Mouse (Mus musculus) gastrocnemius, postnatal 25 days (tissue): ENCODE data around the gene Ly6g. TPM values are rescaled to one million over a fixed set of nuclear protein-coding genes. Genes with fewer than 3 reads are reported as not detected.
"Not testable (repeated sequence)": the region's sequence is repeated elsewhere in the genome, so short reads cannot be mapped to it uniquely, and the experiment has no call there.

Experiments
- DNase-seq: peaks from one replicate; pipeline ENCODE4 v3.0.0; 2022
- long read RNA-seq, 2 experiments: library from polyadenylated mRNA; stranded (forward); transcript quantifications; one replicate each; pipeline ENCODE4 v2.0.0; 2021
- total RNA-seq, 2 experiments: library from RNA; stranded (reverse); gene quantifications; 1 replicate in 1 of 2; 2 replicates in 1 of 2; pipeline ENCODE4 v1.2.3; 2021

Gene Ly6g
- not detected for total RNA-seq
- long read RNA-seq, experiment 1 = 0 reads
- long read RNA-seq, experiment 2 = 0 reads

DNA sequence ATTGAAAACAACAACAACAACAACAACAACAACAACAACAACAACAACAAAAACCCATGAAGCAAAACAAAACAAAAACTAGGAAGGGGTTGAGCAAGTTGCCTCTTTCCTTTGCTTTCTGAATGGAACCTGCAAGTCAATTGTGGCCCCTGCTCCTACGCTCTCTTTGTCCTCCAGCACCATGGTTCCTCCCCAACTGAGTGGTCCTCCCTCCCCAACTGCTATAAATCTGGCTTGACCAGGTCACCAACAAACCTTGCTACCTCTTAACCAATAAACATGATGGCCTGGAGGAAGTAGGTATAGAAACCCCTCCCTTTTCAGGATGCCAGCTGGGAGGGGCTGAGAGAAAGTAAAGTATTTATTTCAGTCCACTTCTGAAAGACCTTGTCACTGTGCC lies at the start of gene Ly6g:
Gene Ly6g (plus strand): TSS at position 301 of the 400 bp plus-strand sequence.
- DNase-seq = no peak

DNA sequence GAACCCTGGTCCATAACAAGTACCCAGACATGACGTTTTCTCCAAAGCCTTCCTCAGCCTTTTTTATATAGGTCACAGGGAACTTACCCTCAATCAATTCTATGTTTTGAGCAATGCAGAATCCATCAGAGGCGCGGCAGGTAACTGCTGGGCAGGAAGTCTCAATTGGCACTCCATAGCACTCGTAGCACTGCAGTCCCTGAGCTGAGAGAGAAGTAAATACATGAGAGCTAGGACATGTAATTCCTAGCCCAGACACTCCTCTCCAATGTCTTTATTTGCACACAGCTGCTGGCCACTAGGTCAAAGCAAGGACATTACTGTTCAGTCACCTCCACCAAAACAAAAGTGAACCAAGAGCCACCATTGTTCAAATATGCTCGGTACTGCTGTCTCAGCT lies 44.6 kb upstream of the Ly6g start:
- not testable (repeated sequence) for DNase-seq

DNA sequence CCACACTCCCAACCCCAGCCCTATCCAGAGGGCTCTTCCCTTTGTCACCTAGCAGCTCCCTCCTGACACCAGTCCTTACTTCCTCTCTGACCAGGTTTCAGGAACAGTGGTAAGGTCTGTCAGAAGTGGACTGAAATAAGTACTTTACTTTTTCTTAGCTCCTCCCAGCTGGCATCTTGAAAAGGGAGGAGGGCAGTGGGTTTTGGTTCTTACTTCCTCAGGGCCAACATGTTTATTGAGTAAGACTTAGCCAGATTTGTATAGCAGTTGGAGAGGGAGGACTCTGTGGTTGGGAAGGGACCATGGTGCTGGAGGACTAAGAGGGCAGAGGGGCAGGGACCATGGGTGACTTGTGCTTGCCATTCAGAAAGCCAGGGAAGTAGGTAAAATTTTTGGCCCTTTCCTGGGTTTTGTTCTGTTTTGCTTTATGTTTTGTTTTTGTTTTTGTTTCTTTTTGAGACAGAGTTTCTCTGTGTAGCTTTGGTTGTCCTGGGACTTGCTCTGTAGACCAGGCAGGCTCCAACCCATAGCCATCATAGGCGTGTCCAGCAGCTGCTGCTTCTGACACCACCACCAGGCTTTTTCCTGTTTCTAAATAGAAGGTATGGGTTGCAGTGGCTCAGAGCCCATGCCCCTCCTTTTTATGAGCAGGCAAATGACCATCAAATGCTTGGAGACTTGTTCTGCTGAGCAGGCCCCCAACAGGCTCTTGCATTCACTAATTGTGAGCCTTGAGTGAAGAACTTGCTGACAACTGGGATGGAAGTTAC lies 43.0 kb upstream of the Ly6g start, which contains the start of gene Ly6c2:
Gene Ly6c2 (minus strand): TSS at position 110 of the 770 bp plus-strand sequence.
- DNase-seq = not testable (repeated sequence)

DNA sequence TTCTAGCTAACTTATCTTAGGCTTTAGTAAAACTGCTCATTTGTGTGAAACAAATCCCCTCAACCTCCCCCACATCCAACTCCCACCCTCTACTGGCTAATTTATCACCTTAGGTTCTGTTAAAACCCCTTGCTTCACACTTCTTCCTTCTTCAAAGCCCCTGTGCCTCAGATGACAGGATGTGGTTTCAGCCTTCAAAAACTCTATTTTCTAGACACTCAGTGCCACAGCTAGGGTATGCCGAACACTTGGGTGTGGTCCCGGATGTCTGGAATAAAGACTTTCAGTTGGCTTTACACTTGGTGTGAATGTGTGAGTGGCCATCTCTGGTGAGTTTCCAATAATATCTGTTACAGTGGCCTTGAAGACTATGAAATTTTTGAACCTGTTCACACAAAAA lies 38.5 kb upstream of the Ly6g start:
- DNase-seq = no peak

DNA sequence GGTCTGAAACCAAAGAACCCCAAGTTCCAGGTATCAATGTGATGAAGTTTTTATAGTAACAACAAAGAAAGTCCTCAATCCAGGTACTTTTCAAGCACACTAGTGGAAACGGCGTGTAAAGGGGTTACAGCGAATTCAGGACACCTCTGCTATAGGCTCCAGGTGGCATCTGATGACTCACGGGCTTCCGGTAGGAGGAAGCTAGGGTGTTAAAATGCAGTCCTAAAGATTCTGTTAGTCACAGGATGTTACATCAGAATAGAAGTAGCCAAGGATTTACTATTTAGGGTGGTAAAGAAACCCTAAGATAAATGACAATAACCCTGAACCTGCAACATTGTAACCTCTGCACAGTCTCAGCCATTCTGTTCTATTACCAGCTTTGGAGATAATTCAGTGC lies 37.6 kb upstream of the Ly6g start:
- DNase-seq = not testable (repeated sequence)

DNA sequence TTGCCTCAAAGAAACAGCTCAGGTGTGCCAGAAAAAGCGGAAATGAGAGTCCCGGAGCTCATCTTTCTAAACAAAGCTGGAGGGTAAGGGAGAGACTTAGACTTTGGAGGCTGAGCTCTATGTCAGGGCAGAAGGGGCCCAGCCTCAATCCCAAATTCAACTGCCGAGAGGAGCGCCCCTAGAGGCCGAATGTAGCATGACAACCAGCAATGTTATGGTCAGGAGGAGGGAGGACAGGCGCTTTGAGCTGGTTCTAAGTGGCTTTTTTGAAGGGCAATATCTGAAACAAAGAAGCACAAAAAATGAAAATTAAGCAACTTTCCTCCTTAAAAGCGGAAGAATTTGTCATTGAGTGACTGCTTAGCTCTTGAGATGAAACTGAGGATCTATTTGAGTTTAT lies 36.3 kb upstream of the Ly6g start:
- not testable (repeated sequence) for DNase-seq

DNA sequence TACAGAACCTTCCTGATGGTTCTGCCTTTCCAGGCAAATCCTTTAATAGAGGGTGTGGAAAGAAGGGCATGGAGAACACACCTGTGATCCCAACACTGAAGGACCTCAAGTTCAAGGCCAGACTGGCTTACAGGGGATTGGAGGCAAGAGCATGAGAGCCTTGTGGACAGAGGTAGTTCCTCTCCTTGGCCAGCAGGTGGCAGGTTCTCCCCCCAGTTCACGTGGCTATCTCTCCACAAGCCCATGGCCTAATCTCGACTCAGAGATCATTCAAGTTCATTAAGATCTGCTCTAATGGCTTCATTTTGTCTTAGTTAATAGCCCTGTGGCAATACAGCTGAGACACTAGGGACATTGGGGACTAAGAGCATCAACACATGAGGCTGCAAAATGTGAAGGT lies 35.0 kb upstream of the Ly6g start:
- DNase-seq = no peak

DNA sequence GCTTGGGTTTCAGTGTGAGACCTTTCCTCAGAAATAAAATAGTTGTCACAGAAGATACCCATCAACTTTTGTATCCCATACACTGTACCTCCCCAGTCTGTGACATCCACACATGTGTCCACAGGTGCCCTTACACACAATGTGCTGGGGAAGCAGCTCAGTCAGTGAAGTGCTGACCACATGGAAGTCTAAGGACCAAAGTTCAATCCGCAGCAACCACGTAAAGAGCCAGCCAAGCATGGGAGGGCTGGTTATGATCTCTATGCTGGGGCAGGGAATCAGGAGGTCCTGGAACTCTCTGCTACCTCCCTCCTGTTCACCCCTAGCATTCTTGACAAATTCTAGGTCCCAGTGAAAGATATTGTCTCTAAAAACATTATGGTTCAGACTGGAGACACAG lies 22.7 kb upstream of the Ly6g start:
- not testable (repeated sequence) for DNase-seq

DNA sequence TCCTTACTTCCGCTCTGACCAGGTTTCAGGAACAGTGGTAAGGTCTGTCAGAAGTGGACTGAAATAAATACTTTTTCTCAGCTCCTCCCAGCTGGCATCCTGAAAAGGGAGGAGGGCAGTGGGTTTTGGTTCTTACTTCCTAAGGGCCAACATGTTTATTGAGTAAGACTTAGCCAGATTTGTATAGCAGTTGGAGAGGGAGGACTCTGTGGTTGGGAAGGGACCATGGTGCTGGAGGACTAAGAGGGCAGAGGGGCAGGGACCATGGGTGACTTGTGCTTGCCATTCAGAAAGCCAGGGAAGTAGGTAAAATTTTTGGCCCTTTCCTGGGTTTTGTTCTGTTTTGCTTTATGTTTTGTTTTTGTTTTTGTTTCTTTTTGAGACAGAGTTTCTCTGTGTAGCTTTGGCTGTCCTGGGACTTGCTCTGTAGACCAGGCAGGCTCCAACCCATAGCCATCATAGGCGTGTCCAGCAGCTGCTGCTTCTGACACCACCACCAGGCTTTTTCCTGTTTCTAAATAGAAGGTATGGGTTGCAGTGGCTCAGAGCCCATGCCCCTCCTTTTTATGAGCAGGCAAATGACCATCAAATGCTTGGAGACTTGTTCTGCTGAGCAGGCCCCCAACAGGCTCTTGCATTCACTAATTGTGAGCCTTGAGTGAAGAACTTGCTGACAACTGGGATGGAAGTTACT lies 19.8 kb upstream of the Ly6g start:
- not testable (repeated sequence) for DNase-seq

DNA sequence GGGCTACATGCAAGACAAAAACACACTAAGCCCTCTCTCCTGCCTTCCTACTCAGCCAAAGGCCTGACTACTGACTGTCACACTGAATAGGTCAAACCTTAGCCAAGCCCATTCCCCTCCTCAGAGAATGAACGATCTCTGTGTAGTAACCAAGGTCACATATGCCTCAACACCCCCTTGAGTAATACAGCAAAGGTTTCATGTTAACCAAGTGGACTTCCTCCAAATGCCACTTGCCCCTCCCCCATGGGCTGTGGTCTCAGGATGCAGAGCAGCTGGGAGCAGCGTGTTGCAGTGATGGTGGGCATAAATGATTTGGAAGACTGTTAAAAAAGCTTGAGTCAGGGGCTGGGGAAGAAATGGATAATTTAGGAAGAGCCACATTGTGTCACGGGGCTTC lies 17.3 kb upstream of the Ly6g start:
- DNase-seq = not testable (repeated sequence)

DNA sequence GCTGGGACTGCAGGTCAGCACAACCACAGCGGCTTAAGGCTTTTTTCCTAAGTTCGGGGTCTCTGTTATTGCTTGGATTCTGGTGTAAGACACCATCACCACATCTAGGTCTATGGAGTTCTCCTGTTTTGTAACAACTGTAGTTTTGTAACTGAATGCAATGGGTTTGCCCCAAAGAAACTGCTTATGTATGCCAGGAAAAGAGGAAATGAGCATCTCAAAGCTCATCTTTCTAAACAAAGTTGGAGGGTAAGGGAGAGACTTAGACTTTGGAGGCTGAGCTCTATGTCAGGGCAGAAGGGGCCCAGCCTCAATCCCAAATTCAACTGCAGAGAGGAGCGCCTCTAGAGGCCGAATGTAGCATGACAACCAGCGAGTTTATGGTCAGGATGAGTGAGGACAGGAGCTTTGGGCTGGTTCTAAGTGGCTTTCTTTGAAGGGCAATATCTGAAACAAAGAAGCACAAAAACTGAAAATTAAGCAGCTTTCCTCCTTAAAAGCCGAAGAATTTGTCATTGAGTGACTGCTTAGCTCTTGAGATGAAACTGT lies 13.2 kb upstream of the Ly6g start:
- not testable (repeated sequence) for DNase-seq

DNA sequence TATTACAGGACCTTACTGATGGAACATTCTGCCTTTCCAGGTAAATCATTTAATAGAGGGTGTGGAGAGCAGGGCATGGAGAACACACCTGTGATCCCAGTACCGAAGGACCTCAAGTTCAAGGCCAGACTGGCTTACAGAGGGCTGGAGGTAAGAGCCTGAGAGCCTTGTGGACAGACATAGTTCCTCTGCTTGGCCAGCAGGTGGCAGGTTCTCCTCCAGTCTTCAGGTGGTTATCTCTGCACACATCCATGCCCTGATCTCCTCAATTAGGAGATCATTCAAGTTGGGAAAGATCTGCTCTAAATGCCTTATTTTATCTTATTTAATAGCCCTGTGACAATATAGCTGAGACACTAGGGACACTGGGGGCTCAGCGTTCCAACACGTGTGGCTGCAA lies 11.3 kb upstream of the Ly6g start:
- no peak for DNase-seq

DNA sequence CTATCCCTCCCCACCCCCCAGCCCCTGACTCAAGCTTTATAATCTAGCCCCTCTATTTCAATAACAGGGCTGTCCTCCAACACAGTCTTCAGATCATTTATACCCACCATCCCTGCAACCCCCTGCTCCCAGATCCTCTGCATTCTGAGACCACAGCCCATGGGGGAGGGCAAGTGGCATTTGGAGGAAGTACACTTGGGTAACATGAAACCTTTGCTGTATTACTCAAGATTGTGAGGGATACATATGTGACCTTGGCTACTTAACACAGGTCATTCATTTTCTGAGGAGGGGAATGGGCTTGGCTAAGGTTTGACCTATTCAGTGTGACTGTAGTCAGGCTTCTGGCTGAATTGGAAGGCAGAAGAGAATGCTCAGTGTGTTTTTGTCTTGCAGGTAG lies 2.0 kb upstream of the Ly6g start:
- DNase-seq = no peak

DNA sequence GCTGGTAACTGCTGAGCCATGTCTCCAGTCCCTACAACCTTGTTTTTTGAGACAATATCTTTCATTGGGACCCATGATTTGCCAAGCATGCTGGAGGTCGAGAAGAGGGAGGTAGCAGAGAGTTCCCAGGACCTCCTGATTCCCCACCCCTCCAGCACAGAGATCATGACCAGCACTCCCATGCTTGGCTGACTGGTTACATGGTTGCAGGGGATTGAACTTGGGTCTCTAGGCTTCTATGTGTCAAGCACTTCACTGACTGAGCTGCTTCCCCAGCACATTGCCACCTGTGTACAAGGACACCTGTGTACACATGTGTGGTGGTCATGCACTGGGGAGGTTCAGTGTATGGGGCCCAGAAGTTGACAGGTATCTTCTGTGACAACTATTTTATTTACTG lies 2.6 kb downstream of the Ly6g start:
- DNase-seq = no peak

DNA sequence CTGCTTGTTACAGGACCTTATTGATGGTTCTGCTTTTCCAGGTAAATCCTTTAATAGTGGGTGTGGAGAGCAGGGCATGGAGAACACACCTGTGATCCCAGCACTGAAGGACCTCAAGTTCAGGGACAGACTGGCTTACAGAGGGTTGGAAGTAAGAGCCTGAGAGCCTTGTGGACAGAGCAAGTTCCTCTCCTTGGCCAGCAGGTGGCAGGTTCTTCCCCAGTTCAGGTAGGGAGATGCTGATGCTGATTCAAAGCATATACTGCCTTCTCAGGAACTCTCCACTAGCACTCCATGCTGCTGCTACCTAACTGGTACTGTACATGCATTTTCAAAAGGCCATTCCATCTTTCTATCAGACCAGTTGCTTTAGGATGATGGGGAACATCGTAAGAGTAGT lies 20.5 kb downstream of the Ly6g start:
- DNase-seq = no peak

DNA sequence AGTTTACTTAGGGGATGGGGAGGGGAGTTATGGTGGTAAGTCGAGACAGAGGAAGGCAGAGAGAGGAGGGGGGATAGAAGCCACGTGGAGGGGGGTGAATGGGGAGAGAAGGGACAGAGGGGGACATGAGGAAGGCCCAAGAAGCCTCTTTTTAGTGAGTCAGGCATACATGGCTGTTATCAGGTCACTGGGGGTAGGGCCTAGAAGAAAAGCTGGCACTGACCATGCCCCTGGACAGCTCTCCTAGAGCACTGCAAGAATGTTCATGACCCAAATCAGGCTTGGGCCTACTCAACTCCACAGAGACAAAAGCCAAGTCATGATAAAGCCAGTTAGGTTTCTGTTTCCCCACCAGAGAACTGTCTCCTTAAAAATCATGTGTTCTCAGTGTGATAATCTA lies 31.3 kb downstream of the Ly6g start:
- no peak for DNase-seq

DNA sequence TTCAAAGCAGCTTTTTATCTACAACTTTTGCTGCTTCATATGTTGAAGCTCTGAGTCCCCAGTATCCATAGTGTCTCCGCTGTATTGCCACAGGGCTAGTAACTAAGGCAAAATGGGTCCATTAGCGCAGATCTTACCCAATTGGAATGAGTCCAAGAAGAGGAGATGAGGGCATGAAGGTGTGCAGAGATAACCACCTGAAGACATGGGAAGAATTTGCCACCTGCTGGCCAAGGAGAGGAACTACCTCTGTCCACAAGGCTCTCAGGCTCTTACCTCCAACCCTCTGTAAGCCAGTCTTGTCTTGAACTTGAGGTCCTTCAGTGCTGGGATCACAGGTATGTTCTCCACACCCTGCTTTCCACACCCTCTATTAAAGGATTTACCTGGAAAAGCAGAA lies 34.1 kb downstream of the Ly6g start:
- no peak for DNase-seq

DNA sequence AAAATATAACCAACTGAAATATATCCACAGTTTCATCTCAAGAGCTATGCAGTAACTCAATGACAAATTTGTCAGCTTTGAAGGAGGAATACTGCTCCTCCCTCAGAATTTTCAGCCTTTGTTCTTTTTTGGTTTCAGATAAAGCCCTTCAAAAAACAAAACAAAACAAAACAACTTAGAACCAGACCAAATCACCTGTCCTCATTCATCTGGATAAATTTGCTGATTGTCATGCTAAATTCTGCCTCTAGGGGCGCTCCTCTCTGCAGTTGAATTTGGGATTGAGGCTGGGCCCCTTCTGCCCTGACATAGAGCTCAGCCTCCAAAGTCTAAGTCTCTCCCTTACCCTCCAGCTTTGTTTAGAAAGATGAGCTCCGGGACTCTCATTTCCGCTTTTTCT lies 35.5 kb downstream of the Ly6g start:
- not testable (repeated sequence) for DNase-seq

Other genes with a start within 250 kb of the Ly6g start
- under 1 TPM in 1 of 2 experiments, not detected in 1; 0.49 TPM for gene Ly6i, start 171.8 kb upstream of the Ly6g start, total RNA-seq
- gene Ly6a, start 157.2 kb upstream of the Ly6g start, total RNA-seq = 10 to 100 TPM; 45.2 to 67.8 TPM
- 100 to 1,000 TPM; 102 to 108 TPM for gene Ly6c1, start 106.4 kb upstream of the Ly6g start, total RNA-seq
- 1 to 10 TPM; 2.4 to 5.5 TPM for gene Ly6c2, start 43.3 kb upstream of the Ly6g start, total RNA-seq
- gene BC025446, start 61.1 kb downstream of the Ly6g start, total RNA-seq = not detected
- gene Ly6f, start 113.2 kb downstream of the Ly6g start, total RNA-seq = not detected